Mouse (Mus musculus) central nervous system, embryonic 11.5 days (tissue): Measurements from ENCODE around the gene Gm7073. TPM values are rescaled to one million over a fixed set of nuclear protein-coding genes. Genes with fewer than 3 reads are reported as not detected.

Experiments used
- polyA plus RNA-seq: library from polyadenylated mRNA; depleted of rRNA; stranded (reverse); fragments of >200 nt; gene quantifications from 2 replicates; pipeline ENCODE4 v1.2.3, GENCODE M21; 2012; rRNA removed

Gm7073 gene
- polyA plus RNA-seq = not detected in 2 replicates

GRCm38 (mm10) chrX:60539149-60539548 is at the start of gene Gm7073:
TSS of gene Gm7073 (minus strand) at chrX:60539249.

Other genes starting within 250 kb of the Gm7073 start
- 11.0 and 19.5 TPM in 2 replicates for gene Atp11c, start 53.4 kb upstream of the Gm7073 start, polyA plus RNA-seq